Mouse (Mus musculus): ENCODE results near the gene Adh7. TPM values are rescaled to one million over a fixed set of nuclear protein-coding genes. Genes with fewer than 3 reads are reported as not detected.

Gene Adh7
- 8.1 TPM for polyA plus RNA-seq (2012; fragmentation: generic; extraction: Trizol)

- peak within 1 kb of the TSS; percentile 27 for H3K4me3 ChIP-seq
- H3K36me3 ChIP-seq (ENCODE audit: control insufficient read depth, insufficient read depth): peaks cover 5% of the 10 kb centered on the region
- TF ChIP-seq MYOD1 (IDR thresholded peaks at IDR 0.05; ENCODE audit: control insufficient read depth in 1 of 3, insufficient read length in 2 of 3, low read depth in 2 of 3): no peak
- peak; percentile 70 for TF ChIP-seq POLR2AphosphoS2 (IDR thresholded peaks at IDR 0.05; ENCODE audit: insufficient read length, low read depth)
- TF ChIP-seq POLR2A (IDR thresholded peaks at IDR 0.05; ENCODE audit: insufficient read length, low read depth): peak; percentile 61
- peak; percentile 67 for TF ChIP-seq CEBPB (IDR thresholded peaks at IDR 0.05; ENCODE audit: insufficient read depth, poor library complexity, severe bottlenecking)
- H3ac ChIP-seq (ENCODE audit: control insufficient read depth, insufficient read length): no peak within 1 kb of the TSS
- H3K27me3 ChIP-seq (ENCODE audit: control insufficient read depth, insufficient read depth, insufficient read length): no peaks in the 10 kb centered on the region
- H3K4me2 ChIP-seq (ENCODE audit: low read depth): peak within 1 kb of the TSS; percentile 77
- peaks cover 19% of the 10 kb centered on the region for H3K79me2 ChIP-seq (ENCODE audit: control insufficient read depth, insufficient read depth)
Measured at GRCm38 (mm10) chr3:138217631-138218264, at the start of gene Adh7. Adh7 (plus strand) TSS chr3:138217760.

GRCm38 (mm10) chr3:138173291-138173690 lies 44.3 kb upstream of the Adh7 start:
- H3K79me2 ChIP-seq (ENCODE audit: control insufficient read depth, insufficient read depth): no peaks in the 10 kb centered on the region
- H3ac ChIP-seq (ENCODE audit: control insufficient read depth, insufficient read length): no peak overlapping the region
- H3K4me2 ChIP-seq (ENCODE audit: low read depth): no peak overlapping the region
- no peaks in the 10 kb centered on the region for H3K27me3 ChIP-seq (ENCODE audit: control insufficient read depth, insufficient read depth, insufficient read length)
- H3K36me3 ChIP-seq (ENCODE audit: control insufficient read depth, insufficient read depth): no peaks in the 10 kb centered on the region
- no peak overlapping the region for H3K4me3 ChIP-seq
- no peak for TF ChIP-seq E2F4 (IDR thresholded peaks at IDR 0.05; ENCODE audit: insufficient read depth)
- TF ChIP-seq MYOG (IDR thresholded peaks at IDR 0.05; ENCODE audit: control insufficient read depth in 1 of 3, insufficient read depth in 1 of 3, insufficient read length in 2 of 3, low read depth in 2 of 3): no peak
- TF ChIP-seq TCF12 (IDR thresholded peaks at IDR 0.05; ENCODE audit: insufficient read depth, poor library complexity, severe bottlenecking): no peak
- TF ChIP-seq POLR2A (IDR thresholded peaks at IDR 0.05; ENCODE audit: insufficient read length, low read depth): no peak
- no peak for TF ChIP-seq MAX (IDR thresholded peaks at IDR 0.05; ENCODE audit: low read depth)
- no peak for TF ChIP-seq MYOD1 (IDR thresholded peaks at IDR 0.05; ENCODE audit: control insufficient read depth in 1 of 3, insufficient read length in 2 of 3, low read depth in 2 of 3)
- TF ChIP-seq CEBPB (IDR thresholded peaks at IDR 0.05; ENCODE audit: insufficient read depth, poor library complexity, severe bottlenecking): no peak
- TF ChIP-seq POLR2AphosphoS2 (IDR thresholded peaks at IDR 0.05; ENCODE audit: insufficient read length, low read depth): no peak

GRCm38 (mm10) chr3:138175551-138175950 lies 42.0 kb upstream of the Adh7 start:
- Histone ChIP-seq H3K4me3 (no peak overlapping the region), H3K4me2 (ENCODE audit: low read depth) (no peak overlapping the region), H3ac (ENCODE audit: control insufficient read depth, insufficient read length) (no peak overlapping the region), H3K27me3 (ENCODE audit: control insufficient read depth, insufficient read depth, insufficient read length) (no peaks in the 10 kb centered on the region), H3K79me2 (ENCODE audit: control insufficient read depth, insufficient read depth) (no peaks in the 10 kb centered on the region), H3K36me3 (ENCODE audit: control insufficient read depth, insufficient read depth) (no peaks in the 10 kb centered on the region)
- no peak for TF ChIP-seq POLR2A (IDR thresholded peaks at IDR 0.05; ENCODE audit: insufficient read length, low read depth)
- TF ChIP-seq E2F4 (IDR thresholded peaks at IDR 0.05; ENCODE audit: insufficient read depth): no peak
- no peak for TF ChIP-seq TCF12 (IDR thresholded peaks at IDR 0.05; ENCODE audit: insufficient read depth, poor library complexity, severe bottlenecking)
- TF ChIP-seq POLR2AphosphoS2 (IDR thresholded peaks at IDR 0.05; ENCODE audit: insufficient read length, low read depth): no peak
- no peak for TF ChIP-seq SRF (IDR thresholded peaks at IDR 0.05; ENCODE audit: control insufficient read depth, insufficient read length, low read depth)
- no peak for TF ChIP-seq TCF3 (IDR thresholded peaks at IDR 0.05; ENCODE audit: insufficient read length, low read depth)
- TF ChIP-seq CEBPB (IDR thresholded peaks at IDR 0.05; ENCODE audit: insufficient read depth, poor library complexity, severe bottlenecking): no peak
- no peak for TF ChIP-seq MYOD1 (IDR thresholded peaks at IDR 0.05; ENCODE audit: control insufficient read depth in 1 of 3, insufficient read length in 2 of 3, low read depth in 2 of 3)

GRCm38 (mm10) chr3:138182019-138182418 lies 35.5 kb upstream of the Adh7 start:
- Histone ChIP-seq H3ac (ENCODE audit: control insufficient read depth, insufficient read length) (no peak overlapping the region), H3K4me2 (ENCODE audit: low read depth) (no peak overlapping the region), H3K36me3 (ENCODE audit: control insufficient read depth, insufficient read depth) (no peaks in the 10 kb centered on the region), H3K4me3 (no peak overlapping the region), H3K27me3 (ENCODE audit: control insufficient read depth, insufficient read depth, insufficient read length) (no peaks in the 10 kb centered on the region), H3K79me2 (ENCODE audit: control insufficient read depth, insufficient read depth) (no peaks in the 10 kb centered on the region)
- TF ChIP-seq POLR2A (IDR thresholded peaks at IDR 0.05; ENCODE audit: insufficient read length, low read depth) (no peak), USF1 (IDR thresholded peaks at IDR 0.05; ENCODE audit: low read depth) (peak; percentile 56), E2F4 (IDR thresholded peaks at IDR 0.05; ENCODE audit: insufficient read depth) (no peak)

- TF ChIP-seq TCF12 (IDR thresholded peaks at IDR 0.05; ENCODE audit: insufficient read depth, poor library complexity, severe bottlenecking): no peak
- Histone ChIP-seq H3K27me3 (ENCODE audit: control insufficient read depth, insufficient read depth, insufficient read length) (no peaks in the 10 kb centered on the region), H3ac (ENCODE audit: control insufficient read depth, insufficient read length) (no peak overlapping the region), H3K79me2 (ENCODE audit: control insufficient read depth, insufficient read depth) (no peaks in the 10 kb centered on the region), H3K4me3 (no peak overlapping the region), H3K4me2 (ENCODE audit: low read depth) (no peak overlapping the region), H3K36me3 (ENCODE audit: control insufficient read depth, insufficient read depth) (no peaks in the 10 kb centered on the region)
Measured at GRCm38 (mm10) chr3:138183371-138183770, 34.2 kb upstream of the Adh7 start.

- H3K27me3 ChIP-seq (ENCODE audit: control insufficient read depth, insufficient read depth, insufficient read length): no peaks in the 10 kb centered on the region
- TF ChIP-seq E2F4 (IDR thresholded peaks at IDR 0.05; ENCODE audit: insufficient read depth): no peak
- TF ChIP-seq MYOG (IDR thresholded peaks at IDR 0.05; ENCODE audit: control insufficient read depth in 1 of 3, insufficient read depth in 1 of 3, insufficient read length in 2 of 3, low read depth in 2 of 3): no peak
- no peak for TF ChIP-seq POLR2AphosphoS2 (IDR thresholded peaks at IDR 0.05; ENCODE audit: insufficient read length, low read depth)
- TF ChIP-seq SRF (IDR thresholded peaks at IDR 0.05; ENCODE audit: control insufficient read depth, insufficient read length, low read depth): no peak
- TF ChIP-seq MYOD1 (IDR thresholded peaks at IDR 0.05; ENCODE audit: control insufficient read depth in 1 of 3, insufficient read length in 2 of 3, low read depth in 2 of 3): no peak
- TF ChIP-seq TCF12 (IDR thresholded peaks at IDR 0.05; ENCODE audit: insufficient read depth, poor library complexity, severe bottlenecking): no peak
- TF ChIP-seq CEBPB (IDR thresholded peaks at IDR 0.05; ENCODE audit: insufficient read depth, poor library complexity, severe bottlenecking): no peak
- no peak for TF ChIP-seq USF1 (IDR thresholded peaks at IDR 0.05; ENCODE audit: low read depth)
- H3ac ChIP-seq (ENCODE audit: control insufficient read depth, insufficient read length): no peak overlapping the region
- H3K36me3 ChIP-seq (ENCODE audit: control insufficient read depth, insufficient read depth): no peaks in the 10 kb centered on the region
- no peak overlapping the region for H3K4me3 ChIP-seq
- H3K4me2 ChIP-seq (ENCODE audit: low read depth): no peak overlapping the region
- no peaks in the 10 kb centered on the region for H3K79me2 ChIP-seq (ENCODE audit: control insufficient read depth, insufficient read depth)
Measured at GRCm38 (mm10) chr3:138185290-138185689, 32.3 kb upstream of the Adh7 start.
